Mouse (Mus musculus): ENCODE measurements at regions not wholly inside any gene's neighbourhood (a gene's known extent, or its start where the extent isn't known, plus 50 kb on each side); places are given as distances from the start of the nearest gene placed in this dataset.

GRCm38 (mm10) chr13:55909941-55910340, 73.9 kb upstream of the Pitx1 start:
- 0 out of 2 replicates have a peak overlapping the region, but pooled peaks have one; percentile 2 for H3K4me2 ChIP-seq
- H3K4me1 ChIP-seq, result peaks cover 18% of the 10 kb centered on the region
- no peak overlapping the region for H3K4me3 ChIP-seq
- H3K27ac ChIP-seq, result peak overlapping the region; percentile 44; the same call in 1 of the 2 replicates
- H3K36me3 ChIP-seq, result no peaks in the 10 kb centered on the region
- ATAC-seq (ENCODE audit: insufficient number of reproducible peaks, insufficient read depth, low FRiP score, low TSS enrichment, low read depth), result peak; percentile 67; the same call in 1 of the 2 replicates
- peaks cover 15% of the 10 kb centered on the region; the same call in 1 of the 2 replicates for H3K27me3 ChIP-seq
- H3K9ac ChIP-seq, result no peak overlapping the region
- H3K9me3 ChIP-seq, result no peaks in the 10 kb centered on the region
- WGBS, result 13% methylated on average over 5 of the region's 5 CpGs

GRCm38 (mm10) chr13:55904884-55905283, 68.9 kb upstream of the Pitx1 start:
- no peak overlapping the region for H3K27ac ChIP-seq
- peaks cover 14% of the 10 kb centered on the region for H3K27me3 ChIP-seq
- H3K9ac ChIP-seq, result no peak overlapping the region
- ATAC-seq (ENCODE audit: insufficient number of reproducible peaks, insufficient read depth, low FRiP score, low TSS enrichment, low read depth), result no peak
- H3K4me2 ChIP-seq, result no peak overlapping the region
- peaks cover 21% of the 10 kb centered on the region for H3K4me1 ChIP-seq
- no peak overlapping the region for H3K4me3 ChIP-seq
- no peaks in the 10 kb centered on the region for H3K36me3 ChIP-seq
- 79% methylated on average over 4 of the region's 4 CpGs for WGBS
- H3K9me3 ChIP-seq, result no peaks in the 10 kb centered on the region

GRCm38 (mm10) chr13:55902255-55902654, 66.3 kb upstream of the Pitx1 start:
- no peak overlapping the region for H3K4me3 ChIP-seq
- peaks cover 23% of the 10 kb centered on the region for H3K27me3 ChIP-seq
- H3K9ac ChIP-seq, result no peak overlapping the region
- ATAC-seq (ENCODE audit: insufficient number of reproducible peaks, insufficient read depth, low FRiP score, low TSS enrichment, low read depth), result no peak
- no peak overlapping the region for H3K4me2 ChIP-seq
- no peaks in the 10 kb centered on the region for H3K9me3 ChIP-seq
- WGBS, result 62% methylated on average over 11 of the region's 11 CpGs
- no peaks in the 10 kb centered on the region for H3K36me3 ChIP-seq
- peaks cover 38% of the 10 kb centered on the region for H3K4me1 ChIP-seq
- 0 out of 2 replicates have a peak overlapping the region, but pooled peaks have one; percentile 7 for H3K27ac ChIP-seq

- no peak for ATAC-seq (ENCODE audit: insufficient number of reproducible peaks, insufficient read depth, low FRiP score, low TSS enrichment, low read depth)
- no peak overlapping the region for H3K4me3 ChIP-seq
- H3K9ac ChIP-seq, result no peak overlapping the region; the same call in 1 of the 2 replicates
- no peak overlapping the region for H3K4me2 ChIP-seq
- H3K27ac ChIP-seq, result no peak overlapping the region
- H3K4me1 ChIP-seq, result peaks cover 38% of the 10 kb centered on the region
- H3K36me3 ChIP-seq, result no peaks in the 10 kb centered on the region
- WGBS, result 56% methylated on average over 4 of the region's 4 CpGs
- peaks cover 25% of the 10 kb centered on the region for H3K27me3 ChIP-seq
- H3K9me3 ChIP-seq, result no peaks in the 10 kb centered on the region
These were observed 64.2 kb upstream of the Pitx1 start for GRCm38 (mm10) chr13:55900190-55900526.

- 68% methylated on average over 10 of the region's 10 CpGs for WGBS
- ATAC-seq (ENCODE audit: insufficient number of reproducible peaks, insufficient read depth, low FRiP score, low TSS enrichment, low read depth), result no peak
- Histone ChIP-seq H3K36me3 (no peaks in the 10 kb centered on the region), H3K4me2 (no peak overlapping the region), H3K9me3 (no peaks in the 10 kb centered on the region), H3K9ac (no peak overlapping the region; the same call in 1 of the 2 replicates), H3K4me3 (no peak overlapping the region), H3K27me3 (peaks cover 25% of the 10 kb centered on the region), H3K27ac (no peak overlapping the region), H3K4me1 (peaks cover 38% of the 10 kb centered on the region)
These were observed 63.7 kb upstream of the Pitx1 start for GRCm38 (mm10) chr13:55899501-55900189.

- Histone ChIP-seq H3K4me2 (0 out of 2 replicates have a peak overlapping the region, but pooled peaks have one; percentile 3), H3K27me3 (peaks cover 25% of the 10 kb centered on the region), H3K9me3 (no peaks in the 10 kb centered on the region), H3K4me3 (no peak overlapping the region), H3K27ac (peak overlapping the region; percentile 34; the same call in 1 of the 2 replicates), H3K4me1 (peaks cover 38% of the 10 kb centered on the region), H3K36me3 (no peaks in the 10 kb centered on the region), H3K9ac (peak overlapping the region; percentile 27; the same call in 1 of the 2 replicates)
- no peak for ATAC-seq (ENCODE audit: insufficient number of reproducible peaks, insufficient read depth, low FRiP score, low TSS enrichment, low read depth)
- WGBS, result 20% methylated on average over 8 of the region's 8 CpGs
These were observed 63.0 kb upstream of the Pitx1 start for GRCm38 (mm10) chr13:55898999-55899398.

GRCm38 (mm10) chr13:55898257-55898950, 62.4 kb upstream of the Pitx1 start:
- no peaks in the 10 kb centered on the region for H3K36me3 ChIP-seq
- H3K9ac ChIP-seq, result peak overlapping the region; percentile 27; the same call in 1 of the 2 replicates
- 0 out of 2 replicates have a peak overlapping the region, but pooled peaks have one; percentile 3 for H3K4me2 ChIP-seq
- 68% methylated on average over 17 of the region's 17 CpGs for WGBS
- peak overlapping the region; percentile 34; the same call in 1 of the 2 replicates for H3K27ac ChIP-seq
- peaks cover 38% of the 10 kb centered on the region for H3K4me1 ChIP-seq
- no peak overlapping the region for H3K4me3 ChIP-seq
- 0 out of 2 replicates have a peak, but pooled peaks have one; percentile 17 for ATAC-seq (ENCODE audit: insufficient number of reproducible peaks, insufficient read depth, low FRiP score, low TSS enrichment, low read depth)
- no peaks in the 10 kb centered on the region for H3K9me3 ChIP-seq
- H3K27me3 ChIP-seq, result peaks cover 26% of the 10 kb centered on the region

- no peak overlapping the region for H3K27ac ChIP-seq
- peaks cover 28% of the 10 kb centered on the region for H3K4me1 ChIP-seq
- H3K4me3 ChIP-seq, result no peak overlapping the region
- H3K9ac ChIP-seq, result no peak overlapping the region
- no peaks in the 10 kb centered on the region for H3K36me3 ChIP-seq
- ATAC-seq (ENCODE audit: insufficient number of reproducible peaks, insufficient read depth, low FRiP score, low TSS enrichment, low read depth), result no peak
- peaks cover 26% of the 10 kb centered on the region for H3K27me3 ChIP-seq
- WGBS, result 84% methylated on average over 5 of the region's 5 CpGs
- no peak overlapping the region for H3K4me2 ChIP-seq
- H3K9me3 ChIP-seq, result no peaks in the 10 kb centered on the region
These were observed 59.5 kb upstream of the Pitx1 start for GRCm38 (mm10) chr13:55895505-55895904.

GRCm38 (mm10) chr13:55893154-55894018, 57.4 kb upstream of the Pitx1 start:
- Histone ChIP-seq H3K9me3 (no peaks in the 10 kb centered on the region), H3K27me3 (peaks cover 16% of the 10 kb centered on the region), H3K4me3 (no peak overlapping the region), H3K4me1 (peaks cover 10% of the 10 kb centered on the region), H3K27ac (no peak overlapping the region), H3K4me2 (no peak overlapping the region), H3K9ac (no peak overlapping the region), H3K36me3 (no peaks in the 10 kb centered on the region)
- no peak for ATAC-seq (ENCODE audit: insufficient number of reproducible peaks, insufficient read depth, low FRiP score, low TSS enrichment, low read depth)
- 62% methylated on average over 25 of the region's 25 CpGs for WGBS

GRCm38 (mm10) chr13:55892250-55892649, 56.3 kb upstream of the Pitx1 start:
- no peaks in the 10 kb centered on the region for H3K9me3 ChIP-seq
- no peak overlapping the region for H3K4me2 ChIP-seq
- peaks cover 20% of the 10 kb centered on the region for H3K27me3 ChIP-seq
- H3K9ac ChIP-seq, result no peak overlapping the region
- no peaks in the 10 kb centered on the region for H3K36me3 ChIP-seq
- H3K4me3 ChIP-seq, result no peak overlapping the region
- 82% methylated on average over 3 of the region's 3 CpGs for WGBS
- H3K27ac ChIP-seq, result no peak overlapping the region
- H3K4me1 ChIP-seq, result no peaks in the 10 kb centered on the region
- ATAC-seq (ENCODE audit: insufficient number of reproducible peaks, insufficient read depth, low FRiP score, low TSS enrichment, low read depth), result no peak

GRCm38 (mm10) chr13:55887099-55887736, 51.2 kb upstream of the Pitx1 start:
- Histone ChIP-seq H3K4me1 (peaks cover 3% of the 10 kb centered on the region; the same call in 1 of the 2 replicates), H3K4me3 (no peak overlapping the region), H3K4me2 (no peak overlapping the region), H3K36me3 (no peaks in the 10 kb centered on the region), H3K9me3 (no peaks in the 10 kb centered on the region), H3K27me3 (peaks cover 7% of the 10 kb centered on the region), H3K27ac (no peak overlapping the region), H3K9ac (no peak overlapping the region)
- WGBS, result 90% methylated on average over 13 of the region's 13 CpGs
- no peak for ATAC-seq (ENCODE audit: insufficient number of reproducible peaks, insufficient read depth, low FRiP score, low TSS enrichment, low read depth)
